Mouse (Mus musculus) lung, postnatal 0 days (tissue): ENCODE results near the gene Mon1b. TPM values are rescaled to one million over a fixed set of nuclear protein-coding genes. Genes with fewer than 3 reads are reported as not detected.

Experiments used
- ATAC-seq: fragments of 200-750 bp; cut with Nextera tagmentation; 2 replicates; pipeline ENCODE4 v1.8.0; 2017; ENCODE audit warnings: moderate library complexity
- DNase-seq: peaks from one replicate; pipeline ENCODE4 v3.0.0-alpha.2; 2016; ENCODE audit warnings: low spot score
- H3K27ac ChIP-seq: fragments of 300-500 bp; sonication (generic); 2 replicates; pipeline ENCODE4 v1.5.1; 2014; ENCODE audit warnings: antibody characterized with exemption, mild to moderate bottlenecking, low read length, mixed read lengths
- H3K27me3 ChIP-seq: fragments of 300-500 bp; sonication (generic); replicated peaks from 2 replicates; pipeline ENCODE4 v1.6.1; 2014; ENCODE audit warnings: low read length, mixed read lengths; ENCODE audit not compliant: insufficient read depth
- H3K36me3 ChIP-seq: fragments of 300-500 bp; sonication (generic); 2 replicates; pipeline ENCODE4 v1.6.1; 2014; ENCODE audit warnings: low read length, mixed read lengths; ENCODE audit not compliant: insufficient read depth
- H3K4me1 ChIP-seq: fragments of 300-500 bp; sonication (generic); 2 replicates; pipeline ENCODE4 v1.6.1; 2014; ENCODE audit warnings: antibody characterized with exemption, low read depth, low read length, mixed read lengths; ENCODE audit not compliant: insufficient read depth
- H3K4me2 ChIP-seq: fragments of 300-500 bp; sonication (generic); replicated peaks from 2 replicates; pipeline ENCODE4 v1.6.1; 2014; ENCODE audit warnings: low read depth, mild to moderate bottlenecking, low read length, moderate library complexity, mixed read lengths
- H3K4me3 ChIP-seq: fragments of 300-500 bp; sonication (generic); 2 replicates; pipeline ENCODE4 v1.5.1; 2014; ENCODE audit warnings: low read depth, low read length
- H3K9ac ChIP-seq: fragments of 300-500 bp; sonication (generic); replicated peaks from 2 replicates; pipeline ENCODE4 v1.6.1; 2014; ENCODE audit warnings: low read depth, mild to moderate bottlenecking
- H3K9me3 ChIP-seq: fragments of 300-500 bp; sonication (generic); 2 replicates; pipeline ENCODE4 v1.6.1; 2016; ENCODE audit warnings: low read length, mixed read lengths
- CTCF ChIP-seq: IDR thresholded peaks from 2 replicates; pipeline ENCODE4 v1.5.1; 2016; ENCODE audit warnings: antibody characterized with exemption, mild to moderate bottlenecking
- EP300 ChIP-seq: IDR thresholded peaks from 2 replicates; pipeline ENCODE4 v1.6.1; 2016; ENCODE audit warnings: antibody characterized with exemption, mild to moderate bottlenecking, control low read depth
- whole genome bisulfite sequencing: fragments of 180-500 bp; shearing (Covaris S2); extraction: QIAGEN DNeasy Blood & Tissue Kit; methylation state at CpG from one replicate; pipeline ENCODE4 v1.1.7; 2014; 5-methylcytosine and 5-hydroxymethylcytosine counted together
- polyA plus RNA-seq: library from polyadenylated mRNA; unstranded; fragments of >200 nt; fragmentation: Nextera tagmentation; extraction: Ambion mirVana; gene quantifications from 2 replicates; pipeline ENCODE4 v1.2.1, GENCODE M21; 2015

Mon1b gene
- polyA plus RNA-seq, 1 experiment from 2014 or later, result 4.7 TPM

DNA sequence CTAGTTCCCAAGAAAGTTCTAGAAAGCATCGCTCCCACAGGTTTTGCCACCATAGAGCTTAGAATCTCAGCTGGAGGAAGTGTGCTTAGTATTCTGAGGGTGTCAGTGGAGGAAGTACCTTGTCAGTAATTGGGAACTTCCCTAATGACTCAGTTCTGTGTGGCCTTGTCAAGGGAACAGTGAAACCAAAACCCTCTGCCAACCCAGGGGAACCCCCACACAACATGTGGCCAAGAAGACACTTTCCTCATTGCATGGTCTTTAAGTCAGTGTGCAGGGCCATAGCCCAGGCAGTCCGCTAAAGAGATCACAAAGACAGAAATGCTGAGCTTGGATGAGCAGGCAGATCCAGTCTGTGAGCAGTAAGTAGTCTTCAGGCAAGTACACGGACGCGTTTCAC lies 20.8 kb downstream of the Mon1b start:
- DNase-seq, result no peak
- H3K27me3 ChIP-seq, result no peaks in the 10 kb centered on the region
- H3K9ac ChIP-seq, result no peak overlapping the region
- H3K36me3 ChIP-seq, result no peaks in the 10 kb centered on the region
- ATAC-seq, result no peak
- no peak overlapping the region for H3K4me2 ChIP-seq
- TF ChIP-seq EP300 (no peak), CTCF (no peak)
- no peaks in the 10 kb centered on the region for H3K4me1 ChIP-seq
- no peaks in the 10 kb centered on the region for H3K9me3 ChIP-seq
- H3K27ac ChIP-seq, result no peak overlapping the region
- no peak overlapping the region for H3K4me3 ChIP-seq
- 93% methylated on average over 5 of the region's 5 CpGs for WGBS

- no peak for DNase-seq
- TF ChIP-seq CTCF (no peak), EP300 (no peak)
- Histone ChIP-seq H3K4me2 (no peak overlapping the region), H3K27me3 (no peaks in the 10 kb centered on the region), H3K4me3 (no peak overlapping the region), H3K9me3 (no peaks in the 10 kb centered on the region), H3K9ac (no peak overlapping the region), H3K4me1 (no peaks in the 10 kb centered on the region), H3K27ac (no peak overlapping the region), H3K36me3 (no peaks in the 10 kb centered on the region)
- WGBS, result 74% methylated on average over 11 of the region's 11 CpGs
- no peak for ATAC-seq
Observed at GRCm38 (mm10) chr8:113656681-113657298, 21.4 kb downstream of the Mon1b start.

- 92% methylated on average over 1 of the region's 1 CpGs for WGBS
- no peak overlapping the region for H3K9ac ChIP-seq
- TF ChIP-seq CTCF, result peak; percentile 19; the same call in 1 of the 2 replicates
- no peak for TF ChIP-seq EP300
- no peaks in the 10 kb centered on the region for H3K9me3 ChIP-seq
- H3K27ac ChIP-seq, result no peak overlapping the region
- H3K36me3 ChIP-seq, result no peaks in the 10 kb centered on the region
- no peak for DNase-seq
- no peak for ATAC-seq
- H3K4me1 ChIP-seq, result no peaks in the 10 kb centered on the region
- no peak overlapping the region for H3K4me2 ChIP-seq
- H3K4me3 ChIP-seq, result no peak overlapping the region
- H3K27me3 ChIP-seq, result no peaks in the 10 kb centered on the region
Observed at GRCm38 (mm10) chr8:113660128-113660527, 24.7 kb downstream of the Mon1b start.

DNA sequence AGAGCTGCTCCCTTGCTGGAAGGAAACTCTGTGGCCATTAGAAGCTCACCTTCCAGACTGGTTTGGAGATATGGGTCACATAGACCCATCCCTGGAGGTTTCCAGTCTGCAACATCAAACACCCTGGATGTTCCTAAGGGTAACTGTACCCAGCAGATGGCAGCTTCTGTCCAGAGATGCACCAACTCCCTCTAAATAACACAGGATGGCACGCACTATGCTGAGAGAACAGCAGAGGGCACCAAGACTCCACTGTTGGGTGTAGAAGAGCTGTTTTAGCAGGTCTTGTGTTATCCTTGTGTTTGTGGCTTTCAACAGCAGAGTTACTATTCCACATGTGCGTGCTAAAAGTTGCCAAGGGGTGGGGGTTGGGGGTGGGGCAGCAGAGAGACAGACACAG lies 29.2 kb downstream of the Mon1b start:
- Histone ChIP-seq H3K27ac (no peak overlapping the region), H3K9ac (no peak overlapping the region), H3K4me3 (no peak overlapping the region), H3K4me1 (no peaks in the 10 kb centered on the region), H3K4me2 (no peak overlapping the region), H3K36me3 (no peaks in the 10 kb centered on the region), H3K9me3 (no peaks in the 10 kb centered on the region), H3K27me3 (no peaks in the 10 kb centered on the region)
- peak; percentile 81 for ATAC-seq
- peak; percentile 91 for DNase-seq
- WGBS, result 7% methylated on average over 2 of the region's 2 CpGs
- TF ChIP-seq EP300 (no peak), CTCF (peak; percentile 99)

DNA sequence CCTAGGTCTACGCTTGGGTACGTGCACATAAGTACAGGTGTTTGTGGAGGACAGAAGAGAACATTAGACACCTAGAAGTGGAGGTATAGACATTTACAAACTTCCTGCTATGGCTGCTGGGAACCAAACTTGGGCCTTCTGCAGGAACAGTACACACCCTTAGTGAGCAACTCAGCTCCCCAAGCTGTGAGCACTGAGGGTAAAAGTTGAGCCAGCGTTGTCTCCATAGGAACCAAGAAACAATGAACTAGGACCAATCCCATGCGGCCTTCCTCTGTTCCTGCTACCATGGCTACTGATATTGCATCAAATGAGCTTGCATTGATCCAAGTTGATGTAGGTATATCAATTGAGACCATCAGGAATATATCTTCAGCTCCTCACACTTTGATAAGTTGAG lies 29.6 kb downstream of the Mon1b start:
- ATAC-seq (no peak; the same call in 1 of the 2 replicates), DNase-seq (no peak)
- no peak for TF ChIP-seq EP300
- no peak for TF ChIP-seq CTCF

DNA sequence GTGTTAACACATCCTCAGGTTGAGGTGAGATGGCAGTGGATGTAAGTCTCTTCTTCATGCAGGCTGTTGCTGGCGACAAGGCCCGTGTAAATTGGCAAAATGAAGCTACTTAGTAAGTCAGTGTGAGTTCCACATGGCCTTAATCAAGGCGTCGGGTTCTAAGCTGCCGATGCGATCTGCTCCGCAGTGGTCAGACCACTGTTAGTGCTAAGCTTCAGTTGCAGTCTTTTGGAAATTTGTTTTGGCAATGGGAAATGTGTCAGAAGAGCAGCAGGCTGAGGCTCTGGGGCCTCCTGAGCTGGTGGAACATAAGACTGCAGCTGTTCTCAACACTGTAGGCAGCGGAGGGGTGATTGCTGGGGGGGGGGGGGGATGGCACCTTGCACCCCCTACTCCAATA lies 30.6 kb downstream of the Mon1b start:
- Histone ChIP-seq H3K4me2 (no peak overlapping the region), H3K4me1 (no peaks in the 10 kb centered on the region), H3K9me3 (no peaks in the 10 kb centered on the region), H3K4me3 (no peak overlapping the region), H3K27ac (no peak overlapping the region), H3K27me3 (no peaks in the 10 kb centered on the region), H3K9ac (no peak overlapping the region), H3K36me3 (no peaks in the 10 kb centered on the region)
- ATAC-seq, result no peak
- TF ChIP-seq EP300 (no peak), CTCF (no peak)
- 78% methylated on average over 8 of the region's 8 CpGs for WGBS
- no peak for DNase-seq

More for the DNA sequence above, 29.6 kb downstream of the Mon1b start:
- Histone ChIP-seq H3K4me2 (no peak overlapping the region), H3K4me3 (no peak overlapping the region), H3K4me1 (no peaks in the 10 kb centered on the region), H3K9me3 (no peaks in the 10 kb centered on the region), H3K36me3 (no peaks in the 10 kb centered on the region), H3K27me3 (no peaks in the 10 kb centered on the region), H3K9ac (no peak overlapping the region), H3K27ac (no peak overlapping the region)
- WGBS, result 65% methylated on average over 4 of the region's 4 CpGs
